8 mouse cellular contexts compared by ENCODE assay signal in genomic region chr9:41999498-42000473, GRCm38 (mm10).
DNase-seq lines count a peak whose midpoint lies in the region; ATAC-seq and TF ChIP-seq lines count a peak whose summit lies in the region.

No protein-coding gene starts in this region.

- TF ChIP-seq CTCF in kidney, postnatal 0 days (IDR thresholded peaks at IDR 0.05; ENCODE audit: low read depth): peak; percentile 92

- no peak overlapping the region for H3K4me2 ChIP-seq in intestine, embryonic 14.5 days (ENCODE audit: low read length)
- no peak overlapping the region for H3K4me2 ChIP-seq in intestine, embryonic 16.5 days (ENCODE audit: low read depth, low read length)
- no peak overlapping the region for H3K4me2 ChIP-seq in forebrain, embryonic 12.5 days
- H3K4me2 ChIP-seq in kidney, postnatal 0 days (ENCODE audit: low read length): no peak overlapping the region
- no peak overlapping the region for H3K4me2 ChIP-seq in midbrain, embryonic 12.5 days (replicated peaks)

- DNase-seq in intestine, embryonic 14.5 days (ENCODE audit: low spot score): peak; percentile 72
- DNase-seq in CD8-positive naive resting alpha-beta T cell, adult 2 months (ENCODE audit: low read depth in 2 of 2, low spot score in 2 of 2): peak; percentile 36 to 59
- DNase-seq in c-Kit-negative CD71-positive TER-119-positive erythroid progenitor cells, embryonic 14.5 days (ENCODE audit: low read depth, low spot score): peak; percentile 0
- peak; percentile 89 for DNase-seq in kidney, postnatal 0 days (ENCODE audit: low spot score)
- DNase-seq in thymus, postnatal 0 days (ENCODE audit: low spot score): peak; percentile 73

- H3K4me3 ChIP-seq in intestine, embryonic 14.5 days (ENCODE audit: low read depth, low read length): no peak overlapping the region
- H3K4me3 ChIP-seq in intestine, embryonic 16.5 days (ENCODE audit: low read length): no peak overlapping the region
- H3K4me3 ChIP-seq in forebrain, embryonic 12.5 days (replicated peaks): no peak overlapping the region
- no peak overlapping the region for H3K4me3 ChIP-seq in kidney, postnatal 0 days (replicated peaks; ENCODE audit: low read depth, low read length)
- no peak overlapping the region for H3K4me3 ChIP-seq in midbrain, embryonic 12.5 days

- 71% methylated on average over 12 of the region's 12 CpGs for WGBS in intestine, embryonic 14.5 days
- WGBS in intestine, embryonic 16.5 days: 71% methylated on average over 12 of the region's 12 CpGs
- WGBS in forebrain, embryonic 12.5 days: 71% methylated on average over 12 of the region's 12 CpGs
- 66% methylated on average over 12 of the region's 12 CpGs for WGBS in kidney, postnatal 0 days
- 72% methylated on average over 12 of the region's 12 CpGs for WGBS in midbrain, embryonic 12.5 days

- no peaks in the 10 kb centered on the region for H3K27me3 ChIP-seq in intestine, embryonic 14.5 days (replicated peaks; ENCODE audit: control insufficient read depth, insufficient read depth, low read length)
- H3K27me3 ChIP-seq in intestine, embryonic 16.5 days (replicated peaks; ENCODE audit: control insufficient read depth, insufficient read depth, low read length): no peaks in the 10 kb centered on the region
- H3K27me3 ChIP-seq in forebrain, embryonic 12.5 days: no peaks in the 10 kb centered on the region
- H3K27me3 ChIP-seq in kidney, postnatal 0 days (ENCODE audit: insufficient read depth, low read length): no peaks in the 10 kb centered on the region
- 0 out of 2 replicates have a peak, but pooled peaks cover 5% of the 10 kb centered on the region for H3K27me3 ChIP-seq in midbrain, embryonic 12.5 days

- no peaks in the 10 kb centered on the region for H3K9me3 ChIP-seq in intestine, embryonic 14.5 days (ENCODE audit: control insufficient read depth, low read length)
- no peaks in the 10 kb centered on the region for H3K9me3 ChIP-seq in intestine, embryonic 16.5 days (ENCODE audit: control insufficient read depth, low read length)
- no peaks in the 10 kb centered on the region for H3K9me3 ChIP-seq in forebrain, embryonic 12.5 days
- H3K9me3 ChIP-seq in kidney, postnatal 0 days (replicated peaks; ENCODE audit: low read length): no peaks in the 10 kb centered on the region
- H3K9me3 ChIP-seq in midbrain, embryonic 12.5 days: no peaks in the 10 kb centered on the region

- H3K36me3 ChIP-seq in intestine, embryonic 14.5 days (ENCODE audit: control insufficient read depth, insufficient read depth, low read length): 0 out of 2 replicates have a peak, but pooled peaks cover 2% of the 10 kb centered on the region
- no peaks in the 10 kb centered on the region for H3K36me3 ChIP-seq in intestine, embryonic 16.5 days (ENCODE audit: control insufficient read depth, insufficient read depth, low read length)
- H3K36me3 ChIP-seq in forebrain, embryonic 12.5 days (replicated peaks): no peaks in the 10 kb centered on the region
- 0 out of 2 replicates have a peak, but pooled peaks cover 3% of the 10 kb centered on the region for H3K36me3 ChIP-seq in kidney, postnatal 0 days (ENCODE audit: insufficient read depth, low read length)
- H3K36me3 ChIP-seq in midbrain, embryonic 12.5 days: no peaks in the 10 kb centered on the region

- H3K27ac ChIP-seq in intestine, embryonic 14.5 days (ENCODE audit: low read depth): no peak overlapping the region
- H3K27ac ChIP-seq in intestine, embryonic 16.5 days (ENCODE audit: low read length): no peak overlapping the region
- 0 out of 2 replicates have a peak overlapping the region, but pooled peaks have one; percentile 38 for H3K27ac ChIP-seq in forebrain, embryonic 12.5 days
- H3K27ac ChIP-seq in kidney, postnatal 0 days: no peak overlapping the region
- no peak overlapping the region for H3K27ac ChIP-seq in midbrain, embryonic 12.5 days (replicated peaks)

- no peak for ATAC-seq in intestine, embryonic 14.5 days (replicated peaks; ENCODE audit: low FRiP score, low TSS enrichment, low read depth)
- ATAC-seq in intestine, embryonic 16.5 days: no peak; the same call in 1 of the 2 replicates
- ATAC-seq in forebrain, embryonic 12.5 days (ENCODE audit: low FRiP score): peak; percentile 23; the same call in 1 of the 2 replicates
- ATAC-seq in kidney, postnatal 0 days (replicated peaks; ENCODE audit: low FRiP score, low read depth): 0 out of 2 replicates have a peak, but pooled peaks have one; percentile 29
- ATAC-seq in midbrain, embryonic 12.5 days (ENCODE audit: low FRiP score, low read depth): peak; percentile 49; the same call in 1 of the 2 replicates

- H3K9ac ChIP-seq in intestine, embryonic 14.5 days (ENCODE audit: low read length): no peak overlapping the region
- no peak overlapping the region for H3K9ac ChIP-seq in intestine, embryonic 16.5 days (ENCODE audit: low read depth, low read length)
- no peak overlapping the region for H3K9ac ChIP-seq in forebrain, embryonic 12.5 days
- H3K9ac ChIP-seq in kidney, postnatal 0 days (ENCODE audit: low read depth, low read length): no peak overlapping the region
- no peak overlapping the region for H3K9ac ChIP-seq in midbrain, embryonic 12.5 days (replicated peaks)

- H3K4me1 ChIP-seq in intestine, embryonic 14.5 days (replicated peaks; ENCODE audit: control insufficient read depth, insufficient read depth, low read length): no peaks in the 10 kb centered on the region
- H3K4me1 ChIP-seq in intestine, embryonic 16.5 days (ENCODE audit: control insufficient read depth, insufficient read depth, low read length): no peaks in the 10 kb centered on the region
- peaks cover 19% of the 10 kb centered on the region for H3K4me1 ChIP-seq in forebrain, embryonic 12.5 days
- no peaks in the 10 kb centered on the region for H3K4me1 ChIP-seq in kidney, postnatal 0 days (replicated peaks; ENCODE audit: insufficient read depth, low read length)
- peaks cover 3% of the 10 kb centered on the region; the same call in 1 of the 2 replicates for H3K4me1 ChIP-seq in midbrain, embryonic 12.5 days

Comparison
In these comparisons a context has a peak if more than half of its experiments do, and no peak if none do; other contexts are left out.
1. ATAC-seq: peak in forebrain, embryonic 12.5 days (single experiment), kidney, postnatal 0 days (single experiment) and midbrain, embryonic 12.5 days (single experiment); none in intestine, embryonic 14.5 days (single experiment) and intestine, embryonic 16.5 days (single experiment).
2. DNase-seq: peak in every context shown above with its lines; median percentile 89 in kidney, postnatal 0 days; 73 in thymus, postnatal 0 days; 72 in intestine, embryonic 14.5 days; 48 in CD8-positive naive resting alpha-beta T cell, adult 2 months; 0 in c-Kit-negative CD71-positive TER-119-positive erythroid progenitor cells, embryonic 14.5 days.